Mouse (Mus musculus) embryonic facial prominence, embryonic 14.5 days (tissue): ENCODE data around the gene Rpl9-ps1. TPM values are rescaled to one million over a fixed set of nuclear protein-coding genes. Genes with fewer than 3 reads are reported as not detected.

Experiments
- ATAC-seq: fragments of 200-750 bp; cut with Nextera tagmentation; 2 replicates; pipeline ENCODE4 v1.8.0; 2017; ENCODE audit warnings: low read depth, moderate number of reproducible peaks, moderate TSS enrichment
- DNase-seq: peaks from one replicate; pipeline ENCODE4 v3.0.0-alpha.2; 2015; ENCODE audit warnings: low spot score
- H3K27ac ChIP-seq: fragments of 300-500 bp; sonication (generic); replicated peaks from 2 replicates; pipeline ENCODE4 v1.5.1; 2014; ENCODE audit warnings: low read depth, mild to moderate bottlenecking, low read length, moderate library complexity
- H3K27me3 ChIP-seq: fragments of 300-500 bp; sonication (generic); replicated peaks from 2 replicates; pipeline ENCODE4 v1.6.1; 2014; ENCODE audit warnings: low read length; ENCODE audit not compliant: control insufficient read depth, insufficient read depth
- H3K36me3 ChIP-seq: fragments of 300-500 bp; sonication (generic); 2 replicates; pipeline ENCODE4 v1.6.1; 2014; ENCODE audit warnings: low read length, mixed read lengths; ENCODE audit not compliant: control insufficient read depth, insufficient read depth
- H3K4me1 ChIP-seq: fragments of 300-500 bp; sonication (generic); 2 replicates; pipeline ENCODE4 v1.6.1; 2014; ENCODE audit warnings: antibody characterized with exemption, low read length; ENCODE audit not compliant: control insufficient read depth, insufficient read depth
- H3K4me2 ChIP-seq: fragments of 300-500 bp; sonication (generic); 2 replicates; pipeline ENCODE4 v1.6.1; 2014; ENCODE audit warnings: low read depth, mild to moderate bottlenecking, low read length, moderate library complexity, mixed read lengths
- H3K4me3 ChIP-seq: fragments of 300-500 bp; sonication (generic); 2 replicates; pipeline ENCODE4 v1.5.1; 2014; ENCODE audit warnings: low read depth, mild to moderate bottlenecking, low read length
- H3K9ac ChIP-seq: fragments of 300-500 bp; sonication (generic); 2 replicates; pipeline ENCODE4 v1.6.1; 2014; ENCODE audit warnings: low read depth, mild to moderate bottlenecking, low read length, moderate library complexity, mixed read lengths
- H3K9me3 ChIP-seq: fragments of 300-500 bp; sonication (generic); 2 replicates; pipeline ENCODE4 v1.6.1; 2016; ENCODE audit warnings: low read length; ENCODE audit not compliant: control insufficient read depth
- WGBS: fragments of 180-500 bp; shearing (Covaris S2); extraction: QIAGEN DNeasy Blood & Tissue Kit; methylation state at CpG from one replicate; pipeline ENCODE4 v1.1.7; 2014; 5-methylcytosine and 5-hydroxymethylcytosine counted together
- polyA plus RNA-seq: library from polyadenylated mRNA; unstranded; fragments of >200 nt; fragmentation: Nextera tagmentation; extraction: Ambion mirVana; gene quantifications from 2 replicates; pipeline ENCODE4 v1.2.1, GENCODE M21; 2014

Gene Rpl9-ps1
- polyA plus RNA-seq, 1 experiment from 2014 or later, result not detected

DNA sequence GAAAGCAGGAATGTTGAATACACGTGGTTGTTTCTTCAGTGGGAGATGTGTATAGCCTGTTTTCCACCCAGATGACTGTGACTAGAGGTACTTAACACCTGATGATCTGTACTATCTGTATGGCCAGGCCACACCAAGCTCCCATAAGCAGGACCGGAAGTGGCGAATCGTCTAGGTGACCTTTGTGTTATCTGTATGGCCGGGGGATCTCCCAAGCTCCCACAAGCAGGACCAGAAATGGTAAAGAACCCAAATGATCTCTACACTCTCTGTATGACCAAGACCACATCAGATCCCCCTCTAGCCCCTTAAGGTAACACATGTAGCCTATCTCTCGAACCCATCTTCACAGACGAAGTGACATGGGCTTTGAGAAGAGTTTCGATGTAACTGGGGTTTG, 9.2 kb upstream of the Rpl9-ps1 start:
- H3K4me2 ChIP-seq, result no peak overlapping the region
- ATAC-seq, result no peak
- no peaks in the 10 kb centered on the region for H3K4me1 ChIP-seq
- no peaks in the 10 kb centered on the region for H3K36me3 ChIP-seq
- no peak for DNase-seq
- H3K27me3 ChIP-seq, result no peaks in the 10 kb centered on the region
- H3K9ac ChIP-seq, result no peak overlapping the region
- no peaks in the 10 kb centered on the region for H3K9me3 ChIP-seq
- no peak overlapping the region for H3K27ac ChIP-seq
- H3K4me3 ChIP-seq, result no peak overlapping the region
- WGBS, result 89% methylated on average over 8 of the region's 8 CpGs

DNA sequence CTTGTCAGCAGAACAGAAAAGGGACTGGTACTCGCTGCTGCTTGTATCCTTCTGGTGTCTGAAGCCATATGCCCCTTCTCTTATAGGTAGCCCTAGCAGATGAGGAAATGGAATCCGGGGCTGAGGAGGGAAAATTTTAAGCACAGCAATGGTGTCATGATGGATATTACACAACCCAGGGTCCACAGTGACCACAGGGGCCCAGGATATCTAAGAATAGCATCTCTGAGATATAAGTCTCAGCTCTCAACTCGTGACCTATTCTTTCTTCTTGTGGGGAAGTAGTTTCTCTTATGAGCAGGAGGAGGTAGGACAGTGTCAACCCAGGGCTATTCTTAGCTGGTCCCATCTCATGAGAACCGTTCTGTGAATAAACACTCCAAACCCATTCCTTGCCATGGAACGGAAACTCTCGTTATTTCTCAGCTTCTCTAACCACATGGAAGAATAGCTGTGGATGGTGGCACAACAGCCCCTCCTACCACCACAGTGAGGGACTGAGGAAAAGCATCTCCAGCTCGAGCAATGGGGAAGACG, 4.0 kb upstream of the Rpl9-ps1 start, which contains the start of gene Ccl3:
TSS of gene Ccl3 (minus strand) at position 51 of the 537 bp plus-strand sequence.
- H3K4me3 ChIP-seq, result no peak within 1 kb of the TSS
- H3K27me3 ChIP-seq, result no peaks in the 10 kb centered on the region
- H3K9me3 ChIP-seq, result no peaks in the 10 kb centered on the region
- H3K36me3 ChIP-seq, result no peaks in the 10 kb centered on the region
- no peak within 1 kb of the TSS for H3K9ac ChIP-seq
- ATAC-seq (no peak), DNase-seq (no peak)
- no peaks in the 10 kb centered on the region for H3K4me1 ChIP-seq
- H3K27ac ChIP-seq, result no peak within 1 kb of the TSS
- H3K4me2 ChIP-seq, result no peak within 1 kb of the TSS
- 82% methylated on average over 8 of the region's 8 CpGs for WGBS

DNA sequence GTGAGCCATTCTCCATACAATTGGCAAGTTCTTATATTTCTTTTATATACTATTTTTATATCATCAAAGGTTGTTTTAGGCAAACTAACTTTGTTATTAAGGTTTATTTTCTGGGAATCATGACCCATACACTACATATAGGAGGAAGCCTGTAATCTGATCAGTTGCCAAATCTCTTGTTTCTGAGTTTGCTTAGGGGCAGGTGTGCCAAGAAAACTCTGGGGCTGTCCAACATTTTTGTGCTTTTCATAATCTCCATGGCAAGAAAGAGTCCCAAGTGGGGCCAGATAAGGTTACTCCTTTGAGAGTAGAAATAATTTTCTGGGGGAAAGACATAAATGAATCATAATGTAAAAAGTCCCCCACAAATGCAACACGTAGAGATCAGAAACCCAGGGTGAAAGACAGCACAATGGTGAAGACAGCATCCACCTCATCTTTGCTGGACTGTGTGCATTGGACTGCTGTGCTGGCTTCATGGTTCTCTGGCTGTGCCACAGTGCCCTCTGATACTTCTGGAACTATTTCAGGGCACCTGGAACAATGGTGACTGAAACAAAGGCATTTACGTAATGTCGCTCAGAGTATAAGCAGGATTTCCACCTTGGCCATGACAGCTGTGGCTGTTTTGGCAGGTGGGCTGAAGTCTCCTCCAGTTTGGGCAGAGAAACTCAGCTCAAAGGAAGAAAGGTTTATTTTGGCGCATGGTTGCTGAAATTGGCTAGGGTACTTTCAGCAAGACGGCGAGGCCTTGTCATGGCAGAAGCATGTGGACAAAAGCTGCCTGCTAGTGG, 1.1 kb upstream of the Rpl9-ps1 start:
- Histone ChIP-seq H3K27ac (no peak overlapping the region), H3K4me1 (no peaks in the 10 kb centered on the region), H3K4me3 (no peak overlapping the region), H3K36me3 (no peaks in the 10 kb centered on the region), H3K4me2 (no peak overlapping the region), H3K27me3 (no peaks in the 10 kb centered on the region), H3K9ac (no peak overlapping the region), H3K9me3 (no peaks in the 10 kb centered on the region)
- ATAC-seq, result no peak
- WGBS, result 84% methylated on average over 6 of the region's 6 CpGs
- DNase-seq, result peak; percentile 44

- no peaks in the 10 kb centered on the region for H3K9me3 ChIP-seq
- H3K27me3 ChIP-seq, result no peaks in the 10 kb centered on the region
- no peak overlapping the region for H3K4me3 ChIP-seq
- DNase-seq, result no peak
- no peak overlapping the region for H3K4me2 ChIP-seq
- ATAC-seq, result no peak
- WGBS, result 84% methylated on average over 2 of the region's 2 CpGs
- H3K4me1 ChIP-seq, result no peaks in the 10 kb centered on the region
- H3K36me3 ChIP-seq, result no peaks in the 10 kb centered on the region
- H3K27ac ChIP-seq, result no peak overlapping the region
- no peak overlapping the region for H3K9ac ChIP-seq
Observed at GRCm38 (mm10) chr11:83641216-83641615, 4.2 kb downstream of the Rpl9-ps1 start.

DNA sequence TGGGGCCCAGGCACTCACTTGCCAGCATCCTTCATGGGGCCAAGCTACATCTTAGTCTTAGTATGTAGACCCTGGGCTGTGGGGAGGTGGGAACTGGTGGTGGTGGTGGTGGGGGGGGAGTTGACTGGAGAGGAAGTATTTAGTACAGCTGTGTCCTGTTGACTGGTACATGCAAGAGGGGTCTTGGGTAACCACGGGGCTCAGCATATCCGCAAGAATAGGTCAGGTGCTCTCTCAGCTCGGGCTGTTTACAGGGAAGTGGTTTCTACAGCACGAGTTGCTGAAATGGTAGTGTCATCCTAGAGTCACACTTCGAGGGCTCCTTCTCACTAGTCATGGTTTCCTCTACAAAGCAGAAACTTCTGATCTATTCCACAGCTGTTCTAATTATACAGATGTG, 5.3 kb downstream of the Rpl9-ps1 start:
- Histone ChIP-seq H3K27me3 (no peaks in the 10 kb centered on the region), H3K9ac (no peak overlapping the region), H3K27ac (no peak overlapping the region), H3K4me2 (no peak overlapping the region), H3K36me3 (no peaks in the 10 kb centered on the region), H3K4me1 (no peaks in the 10 kb centered on the region), H3K4me3 (no peak overlapping the region), H3K9me3 (no peaks in the 10 kb centered on the region)
- DNase-seq, result no peak
- 81% methylated on average over 5 of the region's 5 CpGs for WGBS
- ATAC-seq, result no peak

GRCm38 (mm10) chr11:83639533-83639932, 5.9 kb downstream of the Rpl9-ps1 start:
- DNase-seq (no peak), ATAC-seq (no peak)
- no peaks in the 10 kb centered on the region for H3K9me3 ChIP-seq
- no peaks in the 10 kb centered on the region for H3K36me3 ChIP-seq
- no peak overlapping the region for H3K4me3 ChIP-seq
- WGBS, result 43% methylated on average over 3 of the region's 3 CpGs
- H3K4me1 ChIP-seq, result no peaks in the 10 kb centered on the region
- H3K9ac ChIP-seq, result no peak overlapping the region
- no peak overlapping the region for H3K4me2 ChIP-seq
- no peak overlapping the region for H3K27ac ChIP-seq
- H3K27me3 ChIP-seq, result no peaks in the 10 kb centered on the region

DNA sequence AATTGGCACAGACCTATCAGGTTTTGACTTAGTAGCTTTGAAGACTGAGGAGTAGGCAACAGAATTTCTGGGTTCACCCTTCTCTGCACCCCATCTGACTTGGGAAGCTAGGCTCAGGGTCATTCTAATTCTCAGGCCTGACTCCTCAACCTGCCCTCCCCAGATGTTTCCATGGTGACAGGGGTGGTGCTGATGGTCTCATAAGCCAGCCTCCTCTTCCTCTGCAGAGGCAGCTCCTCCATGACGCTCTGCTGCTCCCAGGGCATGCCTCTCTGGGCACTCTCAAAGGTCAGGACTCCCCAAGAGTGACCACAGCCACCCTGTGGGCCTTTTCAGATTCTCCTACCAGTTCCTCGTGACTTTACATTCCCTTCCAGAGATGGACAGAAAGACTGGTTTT, 6.5 kb downstream of the Rpl9-ps1 start:
- DNase-seq (no peak), ATAC-seq (no peak)
- WGBS, result 61% methylated on average over 2 of the region's 2 CpGs
- H3K9ac ChIP-seq, result no peak overlapping the region
- no peak overlapping the region for H3K4me2 ChIP-seq
- no peaks in the 10 kb centered on the region for H3K9me3 ChIP-seq
- no peaks in the 10 kb centered on the region for H3K36me3 ChIP-seq
- H3K4me1 ChIP-seq, result no peaks in the 10 kb centered on the region
- H3K27ac ChIP-seq, result no peak overlapping the region
- no peak overlapping the region for H3K4me3 ChIP-seq
- no peaks in the 10 kb centered on the region for H3K27me3 ChIP-seq

DNA sequence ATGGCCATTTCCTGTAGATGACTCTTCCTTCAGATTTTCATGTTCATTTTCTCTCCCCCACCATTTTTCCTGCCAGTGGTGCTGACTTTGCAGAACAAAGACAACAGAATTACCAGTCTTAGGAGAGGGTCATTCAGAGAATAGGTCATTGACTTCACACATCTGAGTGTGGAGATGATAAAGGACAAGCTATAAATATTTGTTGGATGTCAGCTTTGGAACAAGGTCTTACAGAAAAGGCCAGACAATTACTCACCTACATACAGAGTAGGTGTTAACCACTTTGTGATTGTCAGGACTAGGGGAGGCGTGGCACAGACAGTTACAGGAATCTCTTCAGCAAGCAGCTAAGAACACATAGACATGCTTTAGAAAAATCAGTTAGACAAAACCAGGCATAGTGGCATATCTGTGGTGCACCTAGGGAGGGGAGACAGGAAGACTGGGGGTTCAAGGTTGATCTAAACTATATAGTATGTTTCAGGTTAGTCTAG, 8.6 kb downstream of the Rpl9-ps1 start:
- WGBS, result 83% methylated on average over 1 of the region's 1 CpGs
- no peaks in the 10 kb centered on the region for H3K4me1 ChIP-seq
- no peaks in the 10 kb centered on the region for H3K27me3 ChIP-seq
- H3K36me3 ChIP-seq, result no peaks in the 10 kb centered on the region
- no peak overlapping the region for H3K27ac ChIP-seq
- no peaks in the 10 kb centered on the region for H3K9me3 ChIP-seq
- H3K9ac ChIP-seq, result no peak overlapping the region
- H3K4me3 ChIP-seq, result no peak overlapping the region
- no peak for DNase-seq
- no peak for ATAC-seq
- H3K4me2 ChIP-seq, result no peak overlapping the region

DNA sequence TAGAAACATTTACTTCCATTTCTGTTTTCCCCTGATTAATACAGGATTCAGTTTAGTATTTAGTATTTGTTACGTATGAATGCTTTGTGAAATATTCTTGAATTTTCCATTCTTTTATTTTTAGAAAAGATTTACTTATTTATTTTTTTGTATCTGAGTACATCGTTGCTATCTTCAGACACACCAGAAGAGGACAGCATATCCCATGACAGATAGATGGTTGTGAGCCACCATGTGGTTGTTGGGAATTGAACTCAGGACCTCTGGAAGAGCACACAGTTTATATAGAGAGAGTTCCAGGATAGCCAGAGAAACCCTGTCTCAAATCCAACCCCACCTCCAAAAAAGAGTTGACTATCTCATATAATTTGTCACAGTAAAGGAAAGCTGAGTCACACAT, 10.5 kb downstream of the Rpl9-ps1 start:
- Histone ChIP-seq H3K9me3 (no peaks in the 10 kb centered on the region), H3K4me1 (no peaks in the 10 kb centered on the region), H3K9ac (no peak overlapping the region), H3K4me2 (no peak overlapping the region), H3K36me3 (no peaks in the 10 kb centered on the region), H3K27me3 (no peaks in the 10 kb centered on the region), H3K27ac (no peak overlapping the region), H3K4me3 (no peak overlapping the region)
- 90% methylated on average over 2 of the region's 2 CpGs for WGBS
- no peak for DNase-seq
- ATAC-seq, result no peak
